Mouse (Mus musculus) kidney, adult 2 months (tissue): ENCODE data around the gene Vmn2r4.
"Not testable (repeated sequence)": the region's sequence is repeated elsewhere in the genome, so short reads cannot be mapped to it uniquely, and the experiment has no call there.

Experiments
- CTCF ChIP-seq: fragments of 200-500 bp; conservative IDR thresholded peaks from 2 replicates; pipeline ENCODE4 v1.5.1; 2011; ENCODE audit warnings: low read depth, mild to moderate bottlenecking, control low read depth, low read length, moderate library complexity, mixed read lengths; ENCODE audit not compliant: insufficient read depth, insufficient read length
- POLR2A ChIP-seq: fragments of 200-500 bp; IDR thresholded peaks from one replicate; pipeline ENCODE4 v1.6.1; 2011; ENCODE audit warnings: low read depth, low read length, control low read depth

- not testable (repeated sequence) for TF ChIP-seq POLR2A, CTCF
Observed at GRCm38 (mm10) chr3:64414253-64414652, 915 bp downstream of the Vmn2r4 start.
